Mouse (Mus musculus): ENCODE measurements at regions not wholly inside any gene's neighbourhood (a gene's known extent, or its start where the extent isn't known, plus 50 kb on each side); places are given as distances from the start of the nearest gene placed in this dataset.

DNA sequence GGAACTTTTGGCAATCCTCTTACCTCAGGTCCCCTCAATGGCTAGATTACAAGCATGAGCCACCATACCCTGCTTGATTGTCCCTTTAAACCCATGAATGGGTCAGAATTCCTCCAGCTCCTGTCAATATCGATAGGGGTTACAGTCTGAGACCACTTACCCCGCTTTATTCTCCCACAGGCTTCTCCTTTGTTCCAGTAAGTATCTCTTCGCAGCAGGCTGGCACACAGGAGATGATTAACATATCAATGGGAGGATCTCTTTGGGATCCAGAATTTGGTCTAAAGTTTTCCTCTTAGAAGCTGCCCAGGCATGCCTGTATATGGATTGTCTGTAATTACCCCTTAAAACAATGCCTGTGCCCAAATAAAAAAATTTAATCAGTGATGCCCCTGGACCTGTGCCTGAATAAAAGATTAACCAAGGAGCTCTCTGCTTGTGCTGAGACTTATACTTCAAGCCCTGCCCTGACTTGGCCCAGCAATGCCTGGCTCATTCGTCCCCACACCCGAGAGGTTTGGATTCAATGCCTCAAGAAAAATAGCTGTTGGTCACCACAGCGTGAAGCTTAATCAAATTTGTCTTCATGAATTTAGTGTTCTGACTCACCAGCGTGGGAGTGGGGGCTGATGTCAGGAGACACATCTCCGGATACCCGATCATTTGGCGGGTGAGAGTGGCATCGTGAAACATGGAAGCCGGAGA is 97.9 kb upstream of the Zfp217 start:
- TF ChIP-seq CTCF (IDR thresholded peaks at IDR 0.05; ENCODE audit: insufficient read depth, low read length) (no peak), POLR2A (IDR thresholded peaks at IDR 0.05; ENCODE audit: borderline replicate concordance, extremely low read depth, low read depth, low read length) (no peak)
